Comparison of ENCODE assay signal across 20 mouse cellular contexts in genomic region chr5:24813005-24813404, GRCm38 (mm10). TPM values are rescaled to one million over a fixed set of nuclear protein-coding genes. Genes with fewer than 3 reads are reported as not detected.
DNase-seq lines count a peak whose midpoint lies in the region; ATAC-seq and TF ChIP-seq lines count a peak whose summit lies in the region.
"Had no signal": no experiment of that assay in that cellular context is flagged by ENCODE, and none has a peak within 500 bp of the region (broad histone marks: within the 10 kb centered on the region; RNA-seq: fewer than 3 reads in every experiment).

No protein-coding gene starts in this region.

- no peaks in the 10 kb centered on the region for H3K27me3 ChIP-seq in kidney, embryonic 15.5 days
- H3K27me3 ChIP-seq in kidney, postnatal 0 days (ENCODE audit: insufficient read depth, low read length) = no peaks in the 10 kb centered on the region
- H3K27me3 ChIP-seq: embryonic facial prominence, embryonic 12.5 days; heart, embryonic 15.5 days had no signal

- H3K27ac ChIP-seq in kidney, embryonic 15.5 days = peak overlapping the region; percentile 42
- peak overlapping the region; percentile 42; the same call in 1 of the 2 replicates for H3K27ac ChIP-seq in kidney, postnatal 0 days
- H3K27ac ChIP-seq in left cerebral cortex, adult 2 months = no peak overlapping the region
- H3K27ac ChIP-seq: embryonic facial prominence, embryonic 12.5 days; gastrocnemius, adult 2 months; heart, embryonic 15.5 days; hindbrain, embryonic 10.5 days; liver, embryonic 14.5 days had no signal

- no peaks in the 10 kb centered on the region for H3K9me3 ChIP-seq in kidney, embryonic 15.5 days (replicated peaks)
- H3K9me3 ChIP-seq in kidney, postnatal 0 days (replicated peaks; ENCODE audit: low read length) = no peaks in the 10 kb centered on the region
- H3K9me3 ChIP-seq: embryonic facial prominence, embryonic 12.5 days; heart, embryonic 15.5 days; hindbrain, embryonic 10.5 days had no signal

- ATAC-seq in kidney, embryonic 15.5 days (replicated peaks; ENCODE audit: low FRiP score) = peak; percentile 60; the same call in 1 of the 2 replicates
- no peak for ATAC-seq in kidney, postnatal 0 days (replicated peaks; ENCODE audit: low FRiP score, low read depth)
- ATAC-seq: activated CD4-positive, CD25-positive, alpha-beta regulatory T cell, adult 4 months; forebrain, postnatal 0 days had no signal

- TF ChIP-seq CTCF in kidney, postnatal 0 days (IDR thresholded peaks at IDR 0.05; ENCODE audit: low read depth) = no peak
- no peak for TF ChIP-seq CTCF in left cerebral cortex, adult 2 months (IDR thresholded peaks at IDR 0.05)

- peaks cover 88% of the 10 kb centered on the region for H3K36me3 ChIP-seq in kidney, embryonic 15.5 days
- peaks cover 37% of the 10 kb centered on the region; the same call in 1 of the 2 replicates for H3K36me3 ChIP-seq in kidney, postnatal 0 days (ENCODE audit: insufficient read depth, low read length)

- H3K4me1 ChIP-seq in kidney, embryonic 15.5 days = peaks cover 10% of the 10 kb centered on the region
- H3K4me1 ChIP-seq in kidney, postnatal 0 days (replicated peaks; ENCODE audit: insufficient read depth, low read length) = no peaks in the 10 kb centered on the region; the same call in 1 of the 2 replicates
- H3K4me1 ChIP-seq: embryonic facial prominence, embryonic 12.5 days; hindbrain, embryonic 10.5 days had no signal

- WGBS in kidney, embryonic 15.5 days = 48% methylated on average over 4 of the region's 4 CpGs
- WGBS in kidney, postnatal 0 days = 43% methylated on average over 4 of the region's 4 CpGs

- H3K4me2 ChIP-seq in kidney, embryonic 15.5 days = no peak overlapping the region
- H3K4me2 ChIP-seq in kidney, postnatal 0 days (ENCODE audit: low read length) = no peak overlapping the region
- H3K4me2 ChIP-seq: embryonic facial prominence, embryonic 12.5 days; heart, embryonic 15.5 days had no signal

- no peak for DNase-seq in kidney, adult 9 months
- DNase-seq in ovary, postnatal 36 days (ENCODE audit: low spot score) = peak; percentile 16
- no peak for DNase-seq in ovary, adult 18-20 months (ENCODE audit: low spot score)
- DNase-seq in kidney, postnatal 0 days (ENCODE audit: low spot score) = no peak
- DNase-seq in left cerebral cortex, adult 2 months (ENCODE audit: extremely low spot score in 1 of 2, low spot score in 2 of 2) = no peak
- no peak for DNase-seq in cerebellum, adult 11 months
- DNase-seq: cerebellum, adult 2 months; forebrain, postnatal 0 days; gastrocnemius, adult 2 months; left cerebral cortex, postnatal 4 days; thymus, adult 2 months had no signal

- intact Hi-C loops in left cerebral cortex, adult 2 months (cut with DNase I) = no loop called here

- H3K4me3 ChIP-seq in kidney, embryonic 15.5 days (replicated peaks) = no peak overlapping the region
- H3K4me3 ChIP-seq in kidney, postnatal 0 days (replicated peaks; ENCODE audit: low read depth, low read length) = no peak overlapping the region
- H3K4me3 ChIP-seq in left cerebral cortex, adult 2 months = no peak overlapping the region
- H3K4me3 ChIP-seq: embryonic facial prominence, embryonic 12.5 days; gastrocnemius, adult 2 months; heart, embryonic 15.5 days; hindbrain, embryonic 10.5 days had no signal

- no peak overlapping the region for H3K9ac ChIP-seq in kidney, embryonic 15.5 days
- H3K9ac ChIP-seq in kidney, postnatal 0 days (ENCODE audit: low read depth, low read length) = no peak overlapping the region
- H3K9ac ChIP-seq: embryonic facial prominence, embryonic 12.5 days; forebrain, postnatal 0 days; heart, embryonic 15.5 days; liver, embryonic 14.5 days had no signal

RNA-seq across cellular contexts. Expression of gene Rheb, which starts 29.4 kb away (rescaled TPM):
- polyA plus RNA-seq in kidney, embryonic 15.5 days (2015; fragmentation: Nextera tagmentation; extraction: Ambion mirVana) = 204 and 221 TPM in 2 replicates
- 252 and 266 TPM in 2 replicates for polyA plus RNA-seq in kidney, postnatal 0 days (2015; fragmentation: Nextera tagmentation; extraction: Ambion mirVana)
- total RNA-seq in left cerebral cortex, adult 2 months (2021) = 100 to 1,000 TPM; 124 to 134 TPM

RNA-seq across cellular contexts. Expression of gene Crygn, which starts 55.2 kb away (rescaled TPM):
- polyA plus RNA-seq in kidney, embryonic 15.5 days (2015; fragmentation: Nextera tagmentation; extraction: Ambion mirVana) = 2.0 and 3.4 TPM in 2 replicates
- polyA plus RNA-seq in kidney, postnatal 0 days (2015; fragmentation: Nextera tagmentation; extraction: Ambion mirVana) = 5.8 and 7.1 TPM in 2 replicates
- 1 to 10 TPM in 1 of 2 experiments, not detected in 1; 2.0 TPM for total RNA-seq in left cerebral cortex, adult 2 months (2021)
- total RNA-seq: gastrocnemius, adult 2 months; granulocyte monocyte progenitor cell, adult 5-6 weeks; megakaryocyte-erythroid progenitor cell, adult 5-6 weeks had no signal
- polyA plus RNA-seq: C2C12 had no signal
